Mouse (Mus musculus) liver, embryonic 12.5 days (tissue): ENCODE measurements around the gene Mta1. TPM values are rescaled to one million over a fixed set of nuclear protein-coding genes. Genes with fewer than 3 reads are reported as not detected.

Experiments
- ATAC-seq: fragments of 200-750 bp; cut with Nextera tagmentation; 2 replicates; pipeline ENCODE4 v1.8.0; 2017; ENCODE audit warnings: moderate number of reproducible peaks, mild to moderate bottlenecking, moderate library complexity
- H3K27ac ChIP-seq: fragments of 300-500 bp; sonication (generic); 2 replicates; pipeline ENCODE4 v1.5.1; 2016; ENCODE audit warnings: mild to moderate bottlenecking
- H3K27me3 ChIP-seq: fragments of 300-500 bp; sonication (generic); replicated peaks from 2 replicates; pipeline ENCODE4 v1.6.1; 2016; ENCODE audit warnings: mild to moderate bottlenecking, moderate library complexity
- H3K36me3 ChIP-seq: fragments of 300-500 bp; sonication (generic); 2 replicates; pipeline ENCODE4 v1.6.1; 2016; ENCODE audit warnings: mild to moderate bottlenecking, moderate library complexity
- H3K4me1 ChIP-seq: fragments of 300-500 bp; sonication (generic); 2 replicates; pipeline ENCODE4 v1.6.1; 2016
- H3K4me2 ChIP-seq: fragments of 300-500 bp; sonication (generic); 2 replicates; pipeline ENCODE4 v1.6.1; 2016; ENCODE audit warnings: mild to moderate bottlenecking, moderate library complexity
- H3K4me3 ChIP-seq: fragments of 300-500 bp; sonication (generic); 2 replicates; pipeline ENCODE4 v1.5.1; 2016; ENCODE audit warnings: mild to moderate bottlenecking, moderate library complexity
- H3K9ac ChIP-seq: fragments of 300-500 bp; sonication (generic); 2 replicates; pipeline ENCODE4 v1.6.1; 2016; ENCODE audit warnings: mild to moderate bottlenecking, moderate library complexity
- H3K9me3 ChIP-seq: fragments of 300-500 bp; sonication (generic); replicated peaks from 2 replicates; pipeline ENCODE4 v1.6.1; 2016; ENCODE audit warnings: mild to moderate bottlenecking, moderate library complexity
- WGBS: fragments of 180-500 bp; shearing (Covaris S2); methylation state at CpG from one replicate; pipeline ENCODE4 v1.1.7; 2016; ENCODE audit not compliant: insufficient replicate concordance; 5-methylcytosine and 5-hydroxymethylcytosine counted together
- polyA plus RNA-seq: library from polyadenylated mRNA; unstranded; fragments of >200 nt; fragmentation: Nextera tagmentation; extraction: Ambion mirVana; gene quantifications from 2 replicates; pipeline ENCODE4 v1.2.1, GENCODE M21; 2016

Gene Mta1
- polyA plus RNA-seq, 1 experiment from 2014 or later: 7.7 TPM

DNA sequence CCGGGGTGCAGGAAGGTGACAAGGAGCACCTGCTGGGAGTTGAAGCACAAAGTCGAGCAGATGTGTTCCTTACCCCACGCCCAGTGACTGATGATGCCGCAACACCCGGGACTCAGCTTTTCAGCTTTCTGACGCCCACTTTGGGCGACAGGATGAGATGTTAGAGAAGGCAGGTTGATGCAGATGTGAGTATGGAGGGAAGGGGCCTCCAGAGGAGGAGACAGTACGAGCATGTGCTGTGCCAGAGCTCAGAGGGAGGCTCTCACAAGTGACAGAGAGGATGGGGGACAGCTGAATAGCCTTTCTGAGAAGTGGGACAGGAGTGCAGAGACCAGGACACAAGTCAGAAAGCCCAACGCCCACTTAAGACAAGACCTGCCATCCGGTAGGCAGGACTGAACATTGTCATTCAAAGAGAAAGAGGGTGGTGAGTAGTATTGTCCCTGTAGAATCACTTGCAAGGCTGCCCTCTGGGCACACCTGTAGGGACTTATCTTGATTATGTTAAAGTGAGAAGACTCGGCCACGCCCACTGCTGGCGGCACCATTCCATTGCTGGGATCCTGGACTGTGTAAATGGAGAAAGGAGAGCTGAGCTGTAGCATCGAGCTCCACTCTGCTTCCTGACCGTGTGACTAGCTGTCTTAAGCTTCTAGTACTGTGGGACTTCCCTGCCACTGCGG is 16.9 kb downstream of the Mta1 start:
- ATAC-seq: no peak
- no peak overlapping the region for H3K4me2 ChIP-seq
- peaks cover 79% of the 10 kb centered on the region for H3K36me3 ChIP-seq
- H3K4me3 ChIP-seq: no peak overlapping the region
- 84% methylated on average over 16 of the region's 16 CpGs for WGBS
- no peak overlapping the region for H3K9ac ChIP-seq
- H3K9me3 ChIP-seq: no peaks in the 10 kb centered on the region
- peaks cover 23% of the 10 kb centered on the region for H3K4me1 ChIP-seq
- no peaks in the 10 kb centered on the region for H3K27me3 ChIP-seq
- H3K27ac ChIP-seq: no peak overlapping the region

DNA sequence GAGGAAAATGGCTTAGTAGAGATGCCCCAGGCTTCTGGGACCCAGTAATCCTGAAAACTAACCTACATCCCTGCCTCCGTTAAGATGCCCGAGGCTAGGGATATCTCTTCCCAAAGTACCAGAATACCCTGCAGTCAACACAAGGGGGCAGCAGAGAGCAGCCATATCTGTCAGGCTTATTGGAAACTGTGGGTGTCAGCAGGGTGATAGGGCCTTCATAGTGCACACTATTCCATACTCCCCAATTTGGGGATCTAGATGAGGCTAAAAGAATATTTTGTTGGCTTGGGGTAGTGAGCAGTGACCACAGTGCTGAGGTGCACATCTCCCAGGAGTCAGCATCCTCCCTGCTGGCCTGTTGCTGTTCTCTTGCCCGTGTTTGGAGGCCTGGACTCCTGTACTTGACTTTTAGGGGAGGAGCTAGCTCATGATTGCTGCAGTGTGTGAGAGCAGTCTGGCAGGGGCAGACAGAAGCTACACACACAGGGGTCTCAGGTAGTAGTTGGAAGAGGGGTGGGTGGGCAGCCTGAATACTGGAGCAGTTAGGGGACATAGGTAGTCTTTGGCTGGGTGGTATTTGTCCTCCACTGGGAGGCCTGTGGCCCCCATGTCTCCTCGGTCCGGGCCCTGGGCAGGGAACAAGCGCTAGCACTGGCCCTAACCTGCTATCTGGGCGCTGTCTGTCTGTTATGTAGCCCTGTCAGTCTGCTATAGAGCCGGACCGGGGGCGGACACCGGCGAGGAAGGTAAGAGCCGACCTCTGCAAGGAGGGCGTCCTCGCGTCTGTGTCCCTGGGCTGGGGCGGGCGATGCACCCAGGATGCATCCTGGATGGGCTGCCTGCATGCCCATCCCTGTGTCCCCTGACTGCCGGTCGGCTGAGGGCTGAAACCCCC is 21.7 kb downstream of the Mta1 start:
- peaks cover 96% of the 10 kb centered on the region for H3K36me3 ChIP-seq
- 87% methylated on average over 20 of the region's 20 CpGs for WGBS

DNA sequence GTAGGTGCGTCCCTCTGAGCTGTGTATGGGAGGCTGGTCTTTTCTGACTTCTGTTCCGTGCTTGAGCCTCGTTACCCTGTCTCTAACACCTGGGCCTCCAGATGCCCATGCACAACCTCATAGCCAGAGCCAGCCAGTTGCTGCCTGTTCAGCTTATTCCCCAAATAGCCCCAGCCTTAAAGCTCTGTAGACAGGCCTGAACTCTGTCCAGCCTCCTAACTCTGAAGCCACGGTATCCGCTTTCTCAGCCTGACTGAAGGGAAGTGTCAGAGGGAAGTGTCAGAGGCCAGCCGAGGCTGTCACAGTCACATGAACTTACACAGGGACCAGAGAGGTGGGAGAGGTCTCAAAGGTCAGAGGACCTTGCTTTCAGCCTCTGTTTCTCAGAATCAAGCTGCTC is 26.6 kb downstream of the Mta1 start:
- WGBS: 75% methylated on average over 6 of the region's 6 CpGs
- no peak for ATAC-seq
- Histone ChIP-seq H3K4me1 (no peaks in the 10 kb centered on the region), H3K4me3 (no peak overlapping the region), H3K36me3 (peaks cover 100% of the 10 kb centered on the region), H3K27ac (0 out of 2 replicates have a peak overlapping the region, but pooled peaks have one; percentile 21), H3K27me3 (no peaks in the 10 kb centered on the region), H3K9me3 (no peaks in the 10 kb centered on the region), H3K9ac (no peak overlapping the region), H3K4me2 (no peak overlapping the region)

More for the DNA sequence above, 21.7 kb downstream of the Mta1 start:
- H3K4me3 ChIP-seq: no peak overlapping the region
- H3K27me3 ChIP-seq: no peaks in the 10 kb centered on the region
- H3K9me3 ChIP-seq: no peaks in the 10 kb centered on the region
- H3K4me2 ChIP-seq: no peak overlapping the region
- no peak overlapping the region for H3K9ac ChIP-seq
- no peak overlapping the region; the same call in 1 of the 2 replicates for H3K27ac ChIP-seq
- ATAC-seq: peak; percentile 60
- no peaks in the 10 kb centered on the region for H3K4me1 ChIP-seq

DNA sequence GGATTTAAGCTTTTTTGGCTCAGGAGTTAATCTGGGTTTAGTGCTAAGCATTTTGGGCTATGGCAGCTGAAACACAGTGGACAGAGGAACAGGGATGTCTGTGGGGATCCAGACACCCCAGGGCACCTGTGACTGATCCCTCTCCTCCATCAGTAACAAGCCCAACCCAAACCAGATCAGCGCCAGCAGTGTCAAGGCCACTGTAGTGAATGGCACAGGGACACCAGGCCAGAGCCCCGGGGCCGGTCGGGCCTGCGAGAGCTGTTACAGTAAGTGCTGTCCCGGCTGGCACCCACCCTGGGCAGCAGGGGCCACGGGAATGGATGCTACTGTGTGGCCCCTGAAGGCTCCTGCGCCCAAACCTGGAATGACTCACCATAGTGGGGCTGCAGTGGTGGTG is 32.7 kb downstream of the Mta1 start:
- no peak for ATAC-seq

DNA sequence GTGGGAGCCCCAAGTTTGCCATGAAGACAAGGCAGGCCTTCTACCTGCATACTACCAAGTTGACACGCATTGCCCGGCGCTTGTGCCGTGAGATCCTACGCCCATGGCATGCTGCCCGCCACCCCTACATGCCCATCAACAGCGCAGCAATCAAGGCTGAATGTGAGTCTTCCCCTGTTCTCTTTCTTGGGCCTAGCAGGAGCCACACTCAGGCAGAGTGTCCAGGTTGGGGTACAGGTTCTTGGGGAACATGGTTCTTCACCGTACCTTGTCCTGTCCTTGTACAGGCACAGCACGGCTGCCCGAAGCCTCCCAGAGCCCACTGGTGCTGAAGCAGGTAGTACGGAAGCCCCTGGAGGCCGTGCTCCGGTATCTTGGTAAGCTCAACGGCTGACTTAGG is 33.5 kb downstream of the Mta1 start:
- Histone ChIP-seq H3K36me3 (peaks cover 100% of the 10 kb centered on the region), H3K9me3 (no peaks in the 10 kb centered on the region), H3K4me2 (no peak overlapping the region), H3K27me3 (no peaks in the 10 kb centered on the region), H3K9ac (no peak overlapping the region), H3K4me3 (no peak overlapping the region), H3K27ac (no peak overlapping the region), H3K4me1 (0 out of 2 replicates have a peak, but pooled peaks cover 7% of the 10 kb centered on the region)
- no peak for ATAC-seq
- WGBS: 87% methylated on average over 14 of the region's 14 CpGs

More for the DNA sequence above, 32.7 kb downstream of the Mta1 start:
- Histone ChIP-seq H3K27me3 (no peaks in the 10 kb centered on the region), H3K4me3 (no peak overlapping the region), H3K4me2 (no peak overlapping the region), H3K36me3 (peaks cover 100% of the 10 kb centered on the region), H3K9me3 (no peaks in the 10 kb centered on the region), H3K9ac (no peak overlapping the region), H3K4me1 (0 out of 2 replicates have a peak, but pooled peaks cover 7% of the 10 kb centered on the region), H3K27ac (no peak overlapping the region)
- 91% methylated on average over 8 of the region's 8 CpGs for WGBS

DNA sequence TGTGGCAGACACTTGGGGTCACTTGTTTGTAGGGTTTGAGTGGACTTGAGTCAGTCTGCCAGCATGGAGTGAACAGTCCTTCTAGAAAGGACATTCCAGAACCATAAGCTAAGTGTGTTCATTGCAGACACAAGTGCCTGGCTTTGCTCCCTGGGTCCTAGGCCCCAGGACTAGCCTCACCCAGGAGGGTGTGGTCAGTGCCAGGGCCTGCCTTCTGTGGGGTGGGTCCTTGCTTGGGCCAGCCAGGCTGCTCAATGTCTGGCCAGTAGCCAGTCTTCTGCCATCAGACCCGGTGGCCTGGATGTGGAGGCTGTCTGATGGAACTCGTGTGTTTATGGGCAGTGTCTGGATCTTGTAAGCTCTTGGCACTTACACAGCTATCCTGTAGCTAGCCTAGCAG is 34.5 kb downstream of the Mta1 start:
- Histone ChIP-seq H3K4me3 (no peak overlapping the region), H3K36me3 (peaks cover 100% of the 10 kb centered on the region), H3K4me2 (no peak overlapping the region), H3K27ac (no peak overlapping the region), H3K4me1 (peaks cover 7% of the 10 kb centered on the region; the same call in 1 of the 2 replicates), H3K27me3 (no peaks in the 10 kb centered on the region), H3K9ac (no peak overlapping the region), H3K9me3 (no peaks in the 10 kb centered on the region)
- 74% methylated on average over 2 of the region's 2 CpGs for WGBS
- ATAC-seq: no peak

DNA sequence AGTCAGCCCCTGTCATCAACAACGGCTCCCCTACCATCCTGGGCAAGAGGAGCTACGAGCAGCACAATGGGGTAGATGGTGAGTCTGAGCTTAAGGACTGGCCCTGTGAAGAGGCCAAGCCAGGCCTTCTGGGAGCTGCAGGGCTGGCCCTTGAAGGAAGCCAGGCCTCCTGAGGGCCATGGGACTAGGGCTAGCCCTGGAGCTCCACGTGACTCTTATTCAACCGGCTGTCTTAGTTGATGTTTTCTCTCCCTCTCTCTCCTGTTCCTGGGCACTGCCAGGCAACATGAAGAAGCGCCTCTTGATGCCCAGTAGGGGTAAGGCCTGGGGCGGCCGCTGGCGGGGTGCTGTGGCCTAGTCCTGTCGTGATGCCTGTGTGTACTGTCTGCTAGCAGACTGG is 35.2 kb downstream of the Mta1 start:
- Histone ChIP-seq H3K4me2 (no peak overlapping the region), H3K27ac (no peak overlapping the region), H3K27me3 (no peaks in the 10 kb centered on the region), H3K9me3 (no peaks in the 10 kb centered on the region), H3K4me3 (no peak overlapping the region), H3K36me3 (peaks cover 100% of the 10 kb centered on the region), H3K4me1 (peaks cover 7% of the 10 kb centered on the region; the same call in 1 of the 2 replicates), H3K9ac (no peak overlapping the region)
- ATAC-seq: no peak
- WGBS: 83% methylated on average over 9 of the region's 9 CpGs

DNA sequence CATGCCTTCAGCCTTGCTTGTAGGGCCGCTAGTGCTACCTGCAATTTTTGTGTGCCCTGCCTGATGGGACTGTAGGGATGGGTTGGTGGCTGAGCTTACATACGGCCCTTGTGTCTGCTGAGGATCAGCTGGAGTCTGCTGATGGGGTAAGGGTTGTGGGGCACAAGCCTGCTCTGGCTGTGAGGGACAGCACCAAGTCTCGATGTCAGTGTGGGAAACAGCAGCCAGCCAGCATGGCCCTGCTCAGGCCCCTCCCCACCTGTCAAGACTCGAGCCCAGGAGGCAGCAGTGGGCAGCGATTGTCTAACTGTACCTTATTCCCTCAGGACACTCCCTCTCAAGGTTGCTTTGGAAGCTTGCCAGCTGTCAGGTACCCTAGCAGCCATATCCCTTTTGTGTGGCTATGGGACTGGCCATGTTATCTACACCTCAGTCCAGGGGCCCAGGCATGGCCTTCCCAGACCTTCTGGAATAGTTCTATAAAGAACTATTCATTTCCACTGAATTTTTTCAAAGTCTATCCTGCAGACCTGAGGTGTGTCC is 35.9 kb downstream of the Mta1 start:
- WGBS: 73% methylated on average over 5 of the region's 5 CpGs
- no peak for ATAC-seq
- no peak overlapping the region for H3K4me3 ChIP-seq
- H3K4me2 ChIP-seq: no peak overlapping the region
- H3K36me3 ChIP-seq: peaks cover 100% of the 10 kb centered on the region
- no peak overlapping the region for H3K27ac ChIP-seq
- H3K27me3 ChIP-seq: no peaks in the 10 kb centered on the region; the same call in 1 of the 2 replicates
- no peaks in the 10 kb centered on the region for H3K9me3 ChIP-seq
- no peak overlapping the region for H3K9ac ChIP-seq
- peaks cover 9% of the 10 kb centered on the region for H3K4me1 ChIP-seq

DNA sequence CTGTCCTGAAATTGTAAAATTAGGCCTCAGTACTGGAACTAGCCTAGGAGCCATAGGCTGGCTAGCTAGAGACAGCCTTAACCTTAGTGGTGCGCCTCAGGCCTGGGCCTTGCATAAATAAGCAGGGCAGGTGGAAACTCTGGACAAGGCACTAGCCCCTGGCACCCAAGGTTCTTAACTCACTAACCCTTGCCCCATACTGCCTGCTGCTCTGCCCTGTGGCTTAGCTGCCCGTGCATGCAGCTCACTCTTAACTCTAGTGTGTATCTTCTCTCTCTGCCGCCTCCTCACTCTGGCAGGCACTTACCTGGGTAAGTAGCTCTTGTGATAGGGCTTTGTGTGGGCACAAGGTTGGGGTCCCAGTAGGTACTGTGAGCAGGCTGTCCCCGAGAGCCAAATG is 36.4 kb downstream of the Mta1 start:
- H3K9ac ChIP-seq: no peak overlapping the region
- WGBS: 79% methylated on average over 4 of the region's 4 CpGs
- no peak overlapping the region for H3K4me3 ChIP-seq
- no peaks in the 10 kb centered on the region for H3K9me3 ChIP-seq
- peaks cover 94% of the 10 kb centered on the region for H3K36me3 ChIP-seq
- ATAC-seq: no peak
- H3K4me2 ChIP-seq: no peak overlapping the region
- peaks cover 14% of the 10 kb centered on the region for H3K4me1 ChIP-seq
- no peaks in the 10 kb centered on the region; the same call in 1 of the 2 replicates for H3K27me3 ChIP-seq
- no peak overlapping the region for H3K27ac ChIP-seq

DNA sequence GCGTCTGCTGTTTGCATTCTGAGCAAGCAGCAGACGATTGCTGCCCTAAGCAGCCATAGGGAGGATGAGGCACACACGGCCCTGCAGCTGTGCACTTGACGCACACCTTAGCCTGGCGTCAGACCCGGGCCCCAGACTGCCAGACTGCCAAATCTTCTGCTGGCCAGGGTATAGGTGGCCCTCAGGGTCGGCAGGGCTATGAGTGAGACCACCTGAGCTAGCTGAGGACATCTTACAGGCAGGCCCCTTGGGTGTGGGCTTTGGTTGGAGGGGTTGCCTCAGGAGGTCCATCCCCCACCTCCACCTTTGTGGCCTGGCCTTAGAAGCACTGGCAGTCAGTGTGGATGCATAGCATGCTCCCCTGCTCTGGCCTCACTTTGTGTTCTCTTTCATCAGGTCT is 37.3 kb downstream of the Mta1 start:
- peaks cover 23% of the 10 kb centered on the region for H3K4me1 ChIP-seq
- no peaks in the 10 kb centered on the region for H3K9me3 ChIP-seq
- peaks cover 6% of the 10 kb centered on the region; the same call in 1 of the 2 replicates for H3K27me3 ChIP-seq
- H3K9ac ChIP-seq: no peak overlapping the region
- peaks cover 85% of the 10 kb centered on the region for H3K36me3 ChIP-seq
- H3K4me3 ChIP-seq: no peak overlapping the region
- H3K27ac ChIP-seq: no peak overlapping the region
- ATAC-seq: no peak
- 83% methylated on average over 7 of the region's 7 CpGs for WGBS
- H3K4me2 ChIP-seq: no peak overlapping the region

DNA sequence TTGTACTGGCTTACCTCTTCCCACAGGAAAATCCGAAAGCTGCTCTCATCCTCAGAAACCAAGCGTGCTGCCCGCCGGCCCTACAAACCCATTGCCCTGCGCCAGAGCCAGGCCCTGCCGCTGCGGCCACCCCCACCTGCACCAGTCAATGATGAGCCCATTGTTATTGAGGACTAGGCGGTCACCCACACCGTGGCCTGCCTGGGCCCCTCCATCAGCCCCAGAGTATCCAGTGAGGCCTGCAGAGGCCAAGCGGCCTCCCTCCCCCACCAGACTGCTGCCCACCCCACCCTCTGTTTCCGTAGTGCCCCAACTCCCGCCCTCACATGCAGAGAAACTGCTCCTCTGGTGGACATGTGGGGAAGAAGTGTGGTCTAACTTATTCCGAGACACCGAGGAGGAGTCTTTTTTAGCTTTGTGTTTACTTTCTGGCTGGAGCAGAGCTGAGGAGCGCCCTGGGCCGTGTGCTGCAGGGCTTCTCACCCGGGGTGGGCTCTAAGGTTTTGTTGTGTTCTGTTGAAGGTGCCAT is 38.5 kb downstream of the Mta1 start:
- H3K9me3 ChIP-seq: no peaks in the 10 kb centered on the region
- no peak overlapping the region for H3K9ac ChIP-seq
- no peak for ATAC-seq
- 83% methylated on average over 17 of the region's 17 CpGs for WGBS
- peaks cover 34% of the 10 kb centered on the region for H3K4me1 ChIP-seq
- peaks cover 17% of the 10 kb centered on the region for H3K27me3 ChIP-seq
- no peak overlapping the region for H3K27ac ChIP-seq
- H3K4me2 ChIP-seq: no peak overlapping the region
- peaks cover 74% of the 10 kb centered on the region for H3K36me3 ChIP-seq
- H3K4me3 ChIP-seq: no peak overlapping the region
